Mouse (Mus musculus) olfactory bulb, adult 2 months (tissue): ENCODE measurements around the gene Dnmt3l.

ENCODE experiments used
- CTCF ChIP-seq: fragments of 200-500 bp; IDR thresholded peaks from 2 replicates; pipeline ENCODE4 v1.5.1; 2012; ENCODE audit warnings: low read depth, mild to moderate bottlenecking, low read length, moderate library complexity; ENCODE audit not compliant: insufficient read depth
- POLR2A ChIP-seq: fragments of 200-500 bp; IDR thresholded peaks from 2 replicates; pipeline ENCODE4 v1.6.1; 2012; ENCODE audit warnings: mild to moderate bottlenecking, low read depth, low read length, moderate library complexity; ENCODE audit not compliant: insufficient read depth

- TF ChIP-seq POLR2A (no peak), CTCF (no peak)
Measured at GRCm38 (mm10) chr10:78042697-78043405, 1.1 kb downstream of the Dnmt3l start.
